Mouse (Mus musculus) cerebellum, adult 11 months (tissue): ENCODE results near the gene Cabp4.

ENCODE experiments used
- DNase-seq: peaks from one replicate; pipeline ENCODE4 v3.0.0; 2022

Cabp4 gene

GRCm38 (mm10) chr19:4100718-4101261 is 43.0 kb downstream of the Cabp4 start:
- DNase-seq, result peak; percentile 85

- peak; percentile 71 for DNase-seq
Measured at GRCm38 (mm10) chr19:4099837-4100717, 43.8 kb downstream of the Cabp4 start, which contains the start of gene Pitpnm1. Gene Pitpnm1, plus strand, starts transcription at chr19:4099998.

GRCm38 (mm10) chr19:4099056-4099455 is 44.8 kb downstream of the Cabp4 start:
- peak; percentile 92 for DNase-seq

GRCm38 (mm10) chr19:4098426-4098825 is 45.4 kb downstream of the Cabp4 start:
- no peak for DNase-seq

GRCm38 (mm10) chr19:4097441-4097825 is 46.4 kb downstream of the Cabp4 start:
- no peak for DNase-seq

GRCm38 (mm10) chr19:4096642-4097440 is 47.0 kb downstream of the Cabp4 start, which contains the start of gene Cdk2ap2:
Gene Cdk2ap2, plus strand, starts transcription at chr19:4097182.
- peak; percentile 100 for DNase-seq

GRCm38 (mm10) chr19:4095802-4096201 is 48.0 kb downstream of the Cabp4 start:
- DNase-seq, result no peak

GRCm38 (mm10) chr19:4094774-4095303 is 49.0 kb downstream of the Cabp4 start:
- no peak for DNase-seq

GRCm38 (mm10) chr19:4094348-4094747 is 49.5 kb downstream of the Cabp4 start:
- no peak for DNase-seq

GRCm38 (mm10) chr19:4093772-4094171 is 50.1 kb downstream of the Cabp4 start:
- DNase-seq, result no peak

GRCm38 (mm10) chr19:4092750-4093149 is 51.1 kb downstream of the Cabp4 start:
- no peak for DNase-seq

GRCm38 (mm10) chr19:4091383-4091782 is 52.5 kb downstream of the Cabp4 start:
- DNase-seq, result no peak

GRCm38 (mm10) chr19:4090446-4090845 is 53.4 kb downstream of the Cabp4 start:
- DNase-seq, result no peak

GRCm38 (mm10) chr19:4089128-4089527 is 54.7 kb downstream of the Cabp4 start:
- DNase-seq, result no peak

- no peak for DNase-seq
Measured at GRCm38 (mm10) chr19:4088146-4088545, 55.7 kb downstream of the Cabp4 start.

- peak; percentile 6 for DNase-seq
Measured at GRCm38 (mm10) chr19:4087090-4087489, 56.7 kb downstream of the Cabp4 start.

- DNase-seq, result peak; percentile 6
Measured at GRCm38 (mm10) chr19:4086156-4086555, 57.7 kb downstream of the Cabp4 start.
